Mouse (Mus musculus): Measurements from ENCODE around the gene Pemt. TPM values are rescaled to one million over a fixed set of nuclear protein-coding genes. Genes with fewer than 3 reads are reported as not detected.
A peak's percentile ranks its signal among the peaks of the same experiment; 100 is the strongest.

Gene Pemt
- 14.9 and 17.6 TPM in 2 replicates for polyA plus RNA-seq (2014; fragmentation: Nextera tagmentation; extraction: Ambion mirVana)

GRCm38 (mm10) chr11:60046058-60046735 lies at the start of gene Pemt:
Gene Pemt, minus strand, starts transcription at chr11:60046489.
- Histone ChIP-seq H3K9me3 (replicated peaks; ENCODE audit: control insufficient read depth, low read length) (no peaks in the 10 kb centered on the region), H3K27ac (ENCODE audit: low read depth, low read length) (peak within 1 kb of the TSS; percentile 85), H3K9ac (ENCODE audit: low read depth, low read length) (peak within 1 kb of the TSS; percentile 64), H3K36me3 (ENCODE audit: control insufficient read depth, insufficient read depth, low read length) (no peaks in the 10 kb centered on the region), H3K4me2 (peak within 1 kb of the TSS; percentile 61), H3K4me3 (ENCODE audit: low read depth, low read length) (peak within 1 kb of the TSS; percentile 46), H3K4me1 (ENCODE audit: control insufficient read depth, insufficient read depth, low read length) (no peaks in the 10 kb centered on the region), H3K27me3 (ENCODE audit: control insufficient read depth, insufficient read depth, low read length) (no peaks in the 10 kb centered on the region)
- peak; percentile 98 for ATAC-seq (replicated peaks; ENCODE audit: insufficient number of reproducible peaks, low FRiP score, low TSS enrichment)
- WGBS (ENCODE audit: insufficient replicate concordance), result under 1% methylated on average over 44 of the region's 44 CpGs

GRCm38 (mm10) chr11:60094909-60095810 lies 48.9 kb upstream of the Pemt start:
- Histone ChIP-seq H3K27ac (ENCODE audit: low read depth, low read length) (no peak overlapping the region), H3K36me3 (ENCODE audit: control insufficient read depth, insufficient read depth, low read length) (no peaks in the 10 kb centered on the region), H3K9ac (ENCODE audit: low read depth, low read length) (peak overlapping the region; percentile 43; the same call in 1 of the 2 replicates), H3K9me3 (replicated peaks; ENCODE audit: control insufficient read depth, low read length) (no peaks in the 10 kb centered on the region), H3K4me3 (ENCODE audit: low read depth, low read length) (no peak overlapping the region), H3K4me2 (no peak overlapping the region), H3K4me1 (ENCODE audit: control insufficient read depth, insufficient read depth, low read length) (peaks cover 50% of the 10 kb centered on the region), H3K27me3 (ENCODE audit: control insufficient read depth, insufficient read depth, low read length) (no peaks in the 10 kb centered on the region)
- no peak for ATAC-seq (replicated peaks; ENCODE audit: insufficient number of reproducible peaks, low FRiP score, low TSS enrichment)
- WGBS (ENCODE audit: insufficient replicate concordance), result 49% methylated on average over 9 of the region's 9 CpGs

DNA sequence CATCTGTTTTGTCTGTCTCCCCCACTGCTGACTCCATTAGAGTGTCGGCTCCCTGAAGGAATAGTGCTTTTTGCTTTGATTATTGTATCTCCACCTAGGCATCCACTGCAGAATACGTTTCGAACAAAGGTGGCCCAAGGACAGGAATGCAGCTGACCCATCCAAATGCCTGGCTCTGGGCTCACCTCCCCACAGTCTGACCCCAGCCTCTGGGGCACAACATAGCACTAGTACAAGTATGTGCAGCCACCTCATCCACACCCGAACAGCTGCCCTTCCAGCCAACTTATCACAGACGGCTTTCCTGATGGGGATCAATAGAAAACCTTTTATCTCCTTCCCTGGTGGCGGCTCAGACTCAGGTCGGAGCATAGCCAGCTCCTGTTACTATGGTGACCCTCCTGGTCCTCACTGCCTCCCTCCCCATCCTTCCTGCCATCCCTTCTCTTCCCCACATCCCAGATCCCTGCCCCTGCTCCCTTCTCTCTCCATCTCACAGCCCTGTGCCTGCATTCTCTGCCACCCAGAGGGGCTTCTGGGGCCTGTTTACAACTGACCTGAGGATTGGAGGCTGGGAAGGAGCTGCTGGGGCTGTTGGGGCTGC lies 47.8 kb upstream of the Pemt start:
- ATAC-seq (replicated peaks; ENCODE audit: insufficient number of reproducible peaks, low FRiP score, low TSS enrichment), result no peak
- WGBS (ENCODE audit: insufficient replicate concordance), result 28% methylated on average over 7 of the region's 7 CpGs
- no peaks in the 10 kb centered on the region for H3K27me3 ChIP-seq (ENCODE audit: control insufficient read depth, insufficient read depth, low read length)
- no peak overlapping the region for H3K27ac ChIP-seq (ENCODE audit: low read depth, low read length)
- no peak overlapping the region for H3K4me2 ChIP-seq
- H3K36me3 ChIP-seq (ENCODE audit: control insufficient read depth, insufficient read depth, low read length), result no peaks in the 10 kb centered on the region
- peaks cover 42% of the 10 kb centered on the region for H3K4me1 ChIP-seq (ENCODE audit: control insufficient read depth, insufficient read depth, low read length)
- H3K9ac ChIP-seq (ENCODE audit: low read depth, low read length), result no peak overlapping the region
- no peak overlapping the region for H3K4me3 ChIP-seq (ENCODE audit: low read depth, low read length)
- H3K9me3 ChIP-seq (replicated peaks; ENCODE audit: control insufficient read depth, low read length), result no peaks in the 10 kb centered on the region

DNA sequence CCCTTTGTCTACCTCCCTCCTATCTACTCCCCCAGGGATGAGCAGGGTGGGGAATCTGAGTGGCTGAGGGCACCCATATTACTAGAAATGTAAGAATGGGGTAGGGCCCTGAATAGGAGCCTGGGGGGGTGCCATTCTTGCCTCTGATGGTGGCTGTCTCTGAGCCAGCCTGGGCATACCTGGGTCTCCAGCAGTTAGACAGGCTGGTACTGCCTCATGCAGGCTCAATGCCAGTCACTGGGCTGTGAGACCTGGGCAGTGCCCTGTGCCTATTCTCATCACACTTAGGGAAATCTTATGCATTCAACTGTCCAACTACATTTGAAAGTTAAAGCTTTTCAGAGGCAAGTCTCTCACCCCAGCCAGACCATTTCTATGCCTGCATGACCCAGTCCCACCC lies 46.9 kb upstream of the Pemt start:
- Histone ChIP-seq H3K9ac (ENCODE audit: low read depth, low read length) (no peak overlapping the region), H3K4me1 (ENCODE audit: control insufficient read depth, insufficient read depth, low read length) (peaks cover 42% of the 10 kb centered on the region), H3K27ac (ENCODE audit: low read depth, low read length) (no peak overlapping the region), H3K4me3 (ENCODE audit: low read depth, low read length) (no peak overlapping the region), H3K36me3 (ENCODE audit: control insufficient read depth, insufficient read depth, low read length) (no peaks in the 10 kb centered on the region), H3K4me2 (no peak overlapping the region), H3K9me3 (replicated peaks; ENCODE audit: control insufficient read depth, low read length) (no peaks in the 10 kb centered on the region), H3K27me3 (ENCODE audit: control insufficient read depth, insufficient read depth, low read length) (no peaks in the 10 kb centered on the region; the same call in 1 of the 2 replicates)
- no peak for ATAC-seq (replicated peaks; ENCODE audit: insufficient number of reproducible peaks, low FRiP score, low TSS enrichment)

DNA sequence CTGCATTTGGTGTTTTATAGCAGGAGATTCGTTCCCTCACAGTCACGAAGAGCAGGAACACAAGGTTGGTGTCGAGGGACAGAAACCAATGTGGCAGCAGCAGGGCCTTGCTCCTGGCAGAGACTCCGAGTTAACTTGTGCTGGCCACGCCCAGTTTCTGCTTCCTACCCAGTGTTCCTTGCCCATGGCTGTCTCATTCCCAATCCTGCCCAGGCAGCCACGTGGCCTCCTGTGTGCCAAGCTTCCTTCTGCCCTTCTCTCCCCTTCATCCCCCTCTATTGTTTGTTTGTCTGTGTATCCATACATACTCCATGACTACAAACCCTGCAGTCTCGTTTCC lies 45.1 kb upstream of the Pemt start:
- ATAC-seq (replicated peaks; ENCODE audit: insufficient number of reproducible peaks, low FRiP score, low TSS enrichment), result no peak
- Histone ChIP-seq H3K9me3 (replicated peaks; ENCODE audit: control insufficient read depth, low read length) (no peaks in the 10 kb centered on the region), H3K36me3 (ENCODE audit: control insufficient read depth, insufficient read depth, low read length) (no peaks in the 10 kb centered on the region), H3K27me3 (ENCODE audit: control insufficient read depth, insufficient read depth, low read length) (no peaks in the 10 kb centered on the region; the same call in 1 of the 2 replicates), H3K4me1 (ENCODE audit: control insufficient read depth, insufficient read depth, low read length) (peaks cover 42% of the 10 kb centered on the region), H3K4me2 (no peak overlapping the region), H3K4me3 (ENCODE audit: low read depth, low read length) (no peak overlapping the region), H3K27ac (ENCODE audit: low read depth, low read length) (no peak overlapping the region), H3K9ac (ENCODE audit: low read depth, low read length) (no peak overlapping the region)
- 62% methylated on average over 7 of the region's 7 CpGs for WGBS (ENCODE audit: insufficient replicate concordance)

DNA sequence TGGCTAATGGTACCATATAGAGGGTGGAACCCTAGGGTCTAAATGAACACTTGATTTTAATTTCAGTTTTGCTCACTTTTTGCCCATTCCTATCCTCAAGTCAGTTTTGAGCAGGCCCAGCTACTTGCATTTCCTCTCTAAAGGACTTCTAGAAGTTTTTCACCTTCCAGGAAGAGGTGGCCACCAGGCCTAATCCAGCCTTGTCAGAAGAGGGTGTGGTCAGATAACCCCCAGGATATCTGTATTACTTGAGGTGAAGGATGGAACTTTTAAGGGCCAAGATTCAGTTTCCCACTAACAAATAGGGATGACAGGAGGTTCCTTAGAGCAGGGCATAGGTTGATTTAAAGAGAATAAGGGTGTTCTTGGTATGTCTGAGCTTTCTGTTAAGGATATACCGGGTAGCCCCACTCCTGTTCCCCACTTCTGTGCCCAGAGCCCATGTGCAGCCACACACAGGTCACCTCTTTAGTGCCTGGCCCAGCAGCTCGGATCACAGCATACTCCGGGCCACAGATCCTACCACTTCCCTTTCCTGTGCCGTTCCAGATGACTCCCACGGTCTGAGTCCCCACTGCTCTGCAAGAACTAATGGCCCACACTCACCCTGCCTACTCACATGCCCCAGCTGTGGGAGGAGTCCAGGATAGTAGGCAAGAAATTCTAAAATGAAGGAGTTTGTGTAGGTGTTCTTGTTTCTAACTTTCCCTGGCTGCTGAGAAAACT lies 44.6 kb upstream of the Pemt start:
- H3K4me1 ChIP-seq (ENCODE audit: control insufficient read depth, insufficient read depth, low read length), result peaks cover 42% of the 10 kb centered on the region
- H3K27me3 ChIP-seq (ENCODE audit: control insufficient read depth, insufficient read depth, low read length), result no peaks in the 10 kb centered on the region; the same call in 1 of the 2 replicates
- H3K9ac ChIP-seq (ENCODE audit: low read depth, low read length), result no peak overlapping the region
- H3K4me2 ChIP-seq, result no peak overlapping the region
- H3K27ac ChIP-seq (ENCODE audit: low read depth, low read length), result no peak overlapping the region
- no peak overlapping the region for H3K4me3 ChIP-seq (ENCODE audit: low read depth, low read length)
- no peak for ATAC-seq (replicated peaks; ENCODE audit: insufficient number of reproducible peaks, low FRiP score, low TSS enrichment)
- 46% methylated on average over 5 of the region's 5 CpGs for WGBS (ENCODE audit: insufficient replicate concordance)
- no peaks in the 10 kb centered on the region for H3K36me3 ChIP-seq (ENCODE audit: control insufficient read depth, insufficient read depth, low read length)
- no peaks in the 10 kb centered on the region for H3K9me3 ChIP-seq (replicated peaks; ENCODE audit: control insufficient read depth, low read length)

GRCm38 (mm10) chr11:60088947-60089346 lies 42.7 kb upstream of the Pemt start:
- H3K4me1 ChIP-seq (ENCODE audit: control insufficient read depth, insufficient read depth, low read length), result peaks cover 26% of the 10 kb centered on the region
- ATAC-seq (replicated peaks; ENCODE audit: insufficient number of reproducible peaks, low FRiP score, low TSS enrichment), result no peak
- no peaks in the 10 kb centered on the region; the same call in 1 of the 2 replicates for H3K27me3 ChIP-seq (ENCODE audit: control insufficient read depth, insufficient read depth, low read length)
- H3K9me3 ChIP-seq (replicated peaks; ENCODE audit: control insufficient read depth, low read length), result no peaks in the 10 kb centered on the region
- no peak overlapping the region for H3K9ac ChIP-seq (ENCODE audit: low read depth, low read length)
- H3K27ac ChIP-seq (ENCODE audit: low read depth, low read length), result no peak overlapping the region
- H3K4me3 ChIP-seq (ENCODE audit: low read depth, low read length), result no peak overlapping the region
- 48% methylated on average over 4 of the region's 4 CpGs for WGBS (ENCODE audit: insufficient replicate concordance)
- no peak overlapping the region for H3K4me2 ChIP-seq
- H3K36me3 ChIP-seq (ENCODE audit: control insufficient read depth, insufficient read depth, low read length), result no peaks in the 10 kb centered on the region

DNA sequence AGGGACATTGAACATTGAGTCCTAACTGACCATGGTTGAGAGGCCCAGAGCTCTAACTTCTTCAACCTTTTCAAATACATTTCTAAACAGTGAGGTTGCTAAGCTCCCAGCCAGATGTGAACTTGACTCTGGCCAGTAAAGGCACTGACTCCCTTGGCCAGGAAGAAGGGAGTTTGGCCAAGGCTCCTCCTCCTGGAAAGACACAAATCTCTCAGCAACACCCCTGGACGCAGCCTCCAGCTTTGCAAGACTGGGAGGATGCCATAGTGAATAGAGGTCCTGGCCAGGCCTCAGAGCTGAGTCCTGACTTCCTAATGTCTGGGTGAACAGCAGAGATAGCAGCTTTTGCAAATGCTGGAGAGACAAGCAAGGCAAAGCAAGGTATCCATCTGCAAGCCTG lies 40.4 kb upstream of the Pemt start:
- Histone ChIP-seq H3K27ac (ENCODE audit: low read depth, low read length) (no peak overlapping the region), H3K4me1 (ENCODE audit: control insufficient read depth, insufficient read depth, low read length) (peaks cover 4% of the 10 kb centered on the region; the same call in 1 of the 2 replicates), H3K9ac (ENCODE audit: low read depth, low read length) (no peak overlapping the region), H3K27me3 (ENCODE audit: control insufficient read depth, insufficient read depth, low read length) (no peaks in the 10 kb centered on the region; the same call in 1 of the 2 replicates), H3K4me3 (ENCODE audit: low read depth, low read length) (no peak overlapping the region), H3K9me3 (replicated peaks; ENCODE audit: control insufficient read depth, low read length) (no peaks in the 10 kb centered on the region), H3K4me2 (no peak overlapping the region), H3K36me3 (ENCODE audit: control insufficient read depth, insufficient read depth, low read length) (no peaks in the 10 kb centered on the region)
- 61% methylated on average over 1 of the region's 1 CpGs for WGBS (ENCODE audit: insufficient replicate concordance)
- no peak for ATAC-seq (replicated peaks; ENCODE audit: insufficient number of reproducible peaks, low FRiP score, low TSS enrichment)

Data from heart, embryonic 11.5 days (tissue).